9 mouse cellular contexts compared by ENCODE assay signal in the genomic region with DNA sequence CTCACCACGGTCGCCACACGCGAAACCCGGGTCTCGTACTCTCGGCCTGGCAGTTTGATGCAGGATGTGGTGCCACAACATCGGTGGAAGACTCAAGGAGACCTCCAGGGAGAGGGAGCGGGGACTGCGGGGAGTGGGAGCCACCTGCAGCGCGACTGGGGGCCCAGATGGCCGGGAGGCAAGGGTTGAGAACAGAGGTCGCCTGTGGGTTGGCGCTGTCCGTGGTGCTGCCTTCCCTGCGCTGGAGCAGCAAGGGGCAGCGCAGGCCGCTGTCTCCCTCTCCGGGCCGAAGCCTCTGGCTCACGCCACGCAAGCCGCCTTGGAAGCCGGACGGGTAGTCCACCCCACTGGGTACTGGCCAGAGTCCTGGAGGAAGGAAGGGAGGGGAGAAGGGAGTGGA. TPM values are rescaled to one million over a fixed set of nuclear protein-coding genes. Genes with fewer than 3 reads are reported as not detected.
A peak's percentile ranks its signal among the peaks of the same experiment; 100 is the strongest.
DNase-seq lines count a peak whose midpoint lies in the region; ATAC-seq lines count a peak whose summit lies in the region.
"Had no signal": no experiment of that assay in that cellular context is flagged by ENCODE, and none has a peak within 500 bp of the region (broad histone marks: within the 10 kb centered on the region; RNA-seq: fewer than 3 reads in every experiment).

No protein-coding gene starts in this region.

- H3K9me3 ChIP-seq in forebrain, embryonic 16.5 days (ENCODE audit: control insufficient read depth, low read length) = no peaks in the 10 kb centered on the region

- peak overlapping the region; percentile 69 for H3K4me2 ChIP-seq in forebrain, embryonic 16.5 days (ENCODE audit: low read length)

- intact Hi-C loops in heart, postnatal 25 days (cut with DNase I) = no loop called here

- 2% methylated on average over 26 of the region's 26 CpGs for WGBS in forebrain, embryonic 16.5 days

- peak overlapping the region; percentile 57 for H3K9ac ChIP-seq in forebrain, embryonic 16.5 days (replicated peaks; ENCODE audit: low read depth, low read length)

- no peak overlapping the region for H3K27ac ChIP-seq in forebrain, embryonic 16.5 days (ENCODE audit: low read length)

- peak overlapping the region; percentile 49 for H3K4me3 ChIP-seq in forebrain, embryonic 16.5 days (replicated peaks; ENCODE audit: low read length)

- H3K27me3 ChIP-seq in forebrain, embryonic 16.5 days (replicated peaks; ENCODE audit: control insufficient read depth, insufficient read depth, low read length) = peaks cover 83% of the 10 kb centered on the region
- H3K27me3 ChIP-seq in splenic B cell, adult 2 months (ENCODE audit: control insufficient read depth, insufficient read depth, low read length, poor library complexity, severe bottlenecking) = no peaks in the 10 kb centered on the region

- DNase-seq in heart, adult 18-20 months = peak; percentile 53 to 74
- no peak for DNase-seq in heart, postnatal 25 days (ENCODE audit: low spot score)
- DNase-seq in adrenal gland, postnatal 14 days = peak; percentile 87
- peak; percentile 69 for DNase-seq in kidney, adult 18-20 months
- DNase-seq in splenic B cell, adult 2 months (ENCODE audit: low read depth, low spot score) = peak; percentile 65

- no peak for ATAC-seq in forebrain, embryonic 16.5 days
- ATAC-seq in megakaryocyte, adult 5-6 weeks (ENCODE audit: poor library complexity, severe bottlenecking) = peak; percentile 26; the same call in 1 of the 2 replicates
- no peak for ATAC-seq in monocyte, adult 5-6 weeks (replicated peaks; ENCODE audit: insufficient number of reproducible peaks, low FRiP score, low TSS enrichment, poor library complexity, severe bottlenecking)

- H3K4me1 ChIP-seq in forebrain, embryonic 16.5 days (replicated peaks; ENCODE audit: control insufficient read depth, insufficient read depth, low read length) = peaks cover 43% of the 10 kb centered on the region

- no peaks in the 10 kb centered on the region for H3K36me3 ChIP-seq in forebrain, embryonic 16.5 days (ENCODE audit: control insufficient read depth, insufficient read depth)
- H3K36me3 ChIP-seq in splenic B cell, adult 2 months (ENCODE audit: control insufficient read depth, insufficient read depth, low read length, poor library complexity, severe bottlenecking) = no peaks in the 10 kb centered on the region

RNA-seq across cellular contexts. Expression of a gene that starts 4.6 kb away (rescaled TPM):
- total RNA-seq in heart, adult 18-20 months (2021) = not detected
- not detected for total RNA-seq in heart, postnatal 25 days (2021)
- not detected in 2 replicates for total RNA-seq in adrenal gland, postnatal 14 days (2021)
- polyA plus RNA-seq in forebrain, embryonic 16.5 days (2015; fragmentation: Nextera tagmentation; extraction: Ambion mirVana) = not detected in 2 replicates
- total RNA-seq in megakaryocyte, adult 5-6 weeks (2015) = not detected in 2 replicates
- total RNA-seq in megakaryocyte, adult 5-6 weeks (2017) = not detected in 2 replicates
- not detected in 3 replicates for total RNA-seq in monocyte, adult 5-6 weeks (2017)
- polyA plus RNA-seq: gonadal fat pad, adult 2 months had no signal

RNA-seq across cellular contexts. Expression of a gene that starts 10.1 kb away (rescaled TPM):
- 10 to 100 TPM; 25.7 to 32.2 TPM for total RNA-seq in heart, adult 18-20 months (2021)
- total RNA-seq in heart, postnatal 25 days (2021) = 10 to 100 TPM; 25.2 to 26.7 TPM
- 36.9 and 39.6 TPM in 2 replicates for total RNA-seq in adrenal gland, postnatal 14 days (2021)
- polyA plus RNA-seq in forebrain, embryonic 16.5 days (2015; fragmentation: Nextera tagmentation; extraction: Ambion mirVana) = 20.7 and 21.3 TPM in 2 replicates
- total RNA-seq in megakaryocyte, adult 5-6 weeks (2015) = 8.7 and 9.3 TPM in 2 replicates
- total RNA-seq in megakaryocyte, adult 5-6 weeks (2017) = 9.7 and 11.9 TPM in 2 replicates
- total RNA-seq in monocyte, adult 5-6 weeks (2017) = 10.5 to 18.2 TPM (median 14.9 TPM) in 3 replicates

RNA-seq across cellular contexts. Expression of a gene that starts 12.9 kb away (rescaled TPM):
- total RNA-seq in heart, adult 18-20 months (2021) = 10 to 100 TPM in 1 of 2 experiments, 1 to 10 TPM in 1; 8.0 to 10.2 TPM
- 10 to 100 TPM; 14.3 to 14.9 TPM for total RNA-seq in heart, postnatal 25 days (2021)
- 7.2 and 7.5 TPM in 2 replicates for total RNA-seq in adrenal gland, postnatal 14 days (2021)
- 4.4 and 6.2 TPM in 2 replicates for polyA plus RNA-seq in forebrain, embryonic 16.5 days (2015; fragmentation: Nextera tagmentation; extraction: Ambion mirVana)
- total RNA-seq in megakaryocyte, adult 5-6 weeks (2015) = not detected in 2 replicates
- 0.04 and 1.7 TPM in 2 replicates for total RNA-seq in megakaryocyte, adult 5-6 weeks (2017)
- total RNA-seq in monocyte, adult 5-6 weeks (2017) = 0.39 to 0.86 TPM in 2 of 3 replicates, not detected in the other

RNA-seq across cellular contexts. Expression of a gene that starts 31.9 kb away (rescaled TPM):
- total RNA-seq in heart, adult 18-20 months (2021) = 10 to 100 TPM; 38.8 to 46.0 TPM
- 10 to 100 TPM; 69.6 to 73.3 TPM for total RNA-seq in heart, postnatal 25 days (2021)
- total RNA-seq in adrenal gland, postnatal 14 days (2021) = 0.26 TPM in 1 of 2 replicates, not detected in the other
- 2.4 and 4.0 TPM in 2 replicates for polyA plus RNA-seq in forebrain, embryonic 16.5 days (2015; fragmentation: Nextera tagmentation; extraction: Ambion mirVana)
- not detected in 2 replicates for total RNA-seq in megakaryocyte, adult 5-6 weeks (2015)
- not detected in 2 replicates for total RNA-seq in megakaryocyte, adult 5-6 weeks (2017)
- not detected in 3 replicates for total RNA-seq in monocyte, adult 5-6 weeks (2017)

RNA-seq across cellular contexts. Expression of a gene that starts 38.7 kb away (rescaled TPM):
- 100 to 1,000 TPM; 275 to 290 TPM for total RNA-seq in heart, adult 18-20 months (2021)
- total RNA-seq in heart, postnatal 25 days (2021) = 100 to 1,000 TPM; 254 TPM
- 493 and 564 TPM in 2 replicates for total RNA-seq in adrenal gland, postnatal 14 days (2021)
- 173 and 196 TPM in 2 replicates for polyA plus RNA-seq in forebrain, embryonic 16.5 days (2015; fragmentation: Nextera tagmentation; extraction: Ambion mirVana)
- total RNA-seq in megakaryocyte, adult 5-6 weeks (2015) = 968 and 1,019 TPM in 2 replicates
- 2,015 and 2,172 TPM in 2 replicates for total RNA-seq in megakaryocyte, adult 5-6 weeks (2017)
- 1,335 to 1,418 TPM (median 1,365 TPM) in 3 replicates for total RNA-seq in monocyte, adult 5-6 weeks (2017)
